Mouse (Mus musculus): ENCODE results near the gene Mrgprh. TPM values are rescaled to one million over a fixed set of nuclear protein-coding genes. Genes with fewer than 3 reads are reported as not detected.

The Mrgprh gene
- 1 to 10 TPM; 5.6 to 5.7 TPM for total RNA-seq (2021)
- polyA plus RNA-seq (2012; rRNA removed) = 9.2 and 17.1 TPM in 2 replicates
- long read RNA-seq, partial matches to known transcripts = 0 of 2 reads
- long read RNA-seq, other reads (novel, unspliced or antisense) = 2 of 2 reads

DNA sequence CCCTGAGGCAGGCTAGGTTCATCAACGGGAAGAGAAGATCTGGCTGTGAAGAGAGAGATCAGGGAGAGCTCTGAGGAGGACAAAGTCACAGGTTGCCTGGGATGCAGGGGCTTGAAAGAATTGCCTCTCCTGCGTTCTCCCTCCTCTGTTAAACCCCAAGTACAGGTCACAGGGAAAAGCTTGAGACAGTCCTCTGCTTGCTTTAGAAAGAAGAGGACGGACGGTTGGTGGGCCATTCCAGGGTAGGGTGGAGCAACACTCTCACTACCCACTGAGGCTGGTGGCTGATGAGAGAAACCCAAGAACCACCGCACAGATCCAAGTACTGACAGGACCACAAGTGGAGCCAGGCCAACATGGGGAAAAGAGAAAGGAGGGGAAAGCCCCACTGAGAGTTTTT lies at the start of gene Mrgprh:
Gene Mrgprh (plus strand): TSS at position 301 of the 400 bp plus-strand sequence.
- H3K9ac ChIP-seq (ENCODE audit: low read depth, low read length) = no peak within 1 kb of the TSS
- no peak within 1 kb of the TSS for H3K27ac ChIP-seq
- no peaks in the 10 kb centered on the region for H3K36me3 ChIP-seq (ENCODE audit: control insufficient read depth, insufficient read depth, low read length)
- no peaks in the 10 kb centered on the region for H3K27me3 ChIP-seq (ENCODE audit: control insufficient read depth, insufficient read depth, low read length)
- 82% methylated on average over 5 of the region's 5 CpGs for WGBS
- intact Hi-C loops (cut with DNase I) = no loop called here
- no peak for DNase-seq
- 0 out of 2 replicates have a peak, but pooled peaks cover 1% of the 10 kb centered on the region for H3K4me1 ChIP-seq (ENCODE audit: control insufficient read depth, insufficient read depth, low read length)
- H3K79me2 ChIP-seq (replicated peaks; ENCODE audit: control insufficient read depth, insufficient read depth, low read length) = no peaks in the 10 kb centered on the region
- no peak within 1 kb of the TSS for H3K4me3 ChIP-seq
- no peak for TF ChIP-seq POLR2A (IDR thresholded peaks at IDR 0.05; ENCODE audit: insufficient read depth, low read depth, low read length)
- TF ChIP-seq CTCF (IDR thresholded peaks at IDR 0.05) = no peak
- no peak for TF ChIP-seq EP300 (IDR thresholded peaks at IDR 0.05; ENCODE audit: insufficient read depth, low read depth, low read length)

DNA sequence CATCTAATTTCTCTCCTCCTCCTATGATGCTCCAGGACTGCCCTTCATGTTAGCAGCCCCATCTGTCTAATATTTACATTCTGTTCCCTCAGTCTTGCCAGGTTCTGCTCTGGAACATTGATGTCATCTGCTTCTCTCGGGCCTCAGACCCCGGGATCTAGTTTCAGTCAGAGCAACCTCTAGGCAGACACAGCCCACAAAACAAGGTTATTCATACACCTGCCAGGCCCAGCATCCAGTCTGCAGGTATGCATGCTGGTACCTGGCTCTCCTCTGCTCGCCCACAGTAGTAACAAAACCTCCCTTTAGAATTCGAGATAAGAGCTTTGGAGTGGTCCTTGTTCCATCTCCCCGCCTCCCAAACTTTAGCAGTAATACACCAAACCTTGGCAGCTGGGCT lies 45.5 kb upstream of the Mrgprh start:
- Histone ChIP-seq H3K4me3 (no peak overlapping the region), H3K4me1 (ENCODE audit: control insufficient read depth, insufficient read depth, low read length) (peaks cover 2% of the 10 kb centered on the region; the same call in 1 of the 2 replicates), H3K36me3 (ENCODE audit: control insufficient read depth, insufficient read depth, low read length) (no peaks in the 10 kb centered on the region), H3K79me2 (replicated peaks; ENCODE audit: control insufficient read depth, insufficient read depth, low read length) (no peaks in the 10 kb centered on the region), H3K27ac (no peak overlapping the region), H3K9ac (ENCODE audit: low read depth, low read length) (no peak overlapping the region), H3K27me3 (ENCODE audit: control insufficient read depth, insufficient read depth, low read length) (no peaks in the 10 kb centered on the region)
- 64% methylated on average over 5 of the region's 5 CpGs for WGBS
- DNase-seq = peak in 1 of 2 experiments; percentile 16
- no peak for TF ChIP-seq POLR2A (IDR thresholded peaks at IDR 0.05; ENCODE audit: insufficient read depth, low read depth, low read length)
- TF ChIP-seq EP300 (IDR thresholded peaks at IDR 0.05; ENCODE audit: insufficient read depth, low read depth, low read length) = no peak
- no peak for TF ChIP-seq CTCF (IDR thresholded peaks at IDR 0.05)
- intact Hi-C loops (cut with DNase I) = no loop called here

GRCm38 (mm10) chr17:12832231-12832630 lies 43.6 kb upstream of the Mrgprh start:
- no peaks in the 10 kb centered on the region for H3K36me3 ChIP-seq (ENCODE audit: control insufficient read depth, insufficient read depth, low read length)
- H3K4me1 ChIP-seq (ENCODE audit: control insufficient read depth, insufficient read depth, low read length) = peaks cover 2% of the 10 kb centered on the region; the same call in 1 of the 2 replicates
- H3K27ac ChIP-seq = peak overlapping the region; percentile 84
- no peaks in the 10 kb centered on the region for H3K27me3 ChIP-seq (ENCODE audit: control insufficient read depth, insufficient read depth, low read length)
- WGBS = 20% methylated on average over 3 of the region's 3 CpGs
- peak; percentile 55 to 78 for DNase-seq
- no peak overlapping the region for H3K4me3 ChIP-seq
- TF ChIP-seq POLR2A (IDR thresholded peaks at IDR 0.05; ENCODE audit: insufficient read depth, low read depth, low read length) (no peak), CTCF (IDR thresholded peaks at IDR 0.05) (peak; percentile 47), EP300 (IDR thresholded peaks at IDR 0.05; ENCODE audit: insufficient read depth, low read depth, low read length) (peak; percentile 62; the same call in 1 of the 2 replicates)
- H3K79me2 ChIP-seq (replicated peaks; ENCODE audit: control insufficient read depth, insufficient read depth, low read length) = no peaks in the 10 kb centered on the region
- H3K9ac ChIP-seq (ENCODE audit: low read depth, low read length) = no peak overlapping the region
- intact Hi-C loops (cut with DNase I) = no loop called here

GRCm38 (mm10) chr17:12832657-12833056 lies 43.2 kb upstream of the Mrgprh start:
- Histone ChIP-seq H3K4me3 (no peak overlapping the region), H3K4me1 (ENCODE audit: control insufficient read depth, insufficient read depth, low read length) (peaks cover 2% of the 10 kb centered on the region; the same call in 1 of the 2 replicates), H3K9ac (ENCODE audit: low read depth, low read length) (no peak overlapping the region), H3K36me3 (ENCODE audit: control insufficient read depth, insufficient read depth, low read length) (no peaks in the 10 kb centered on the region), H3K27me3 (ENCODE audit: control insufficient read depth, insufficient read depth, low read length) (no peaks in the 10 kb centered on the region), H3K79me2 (replicated peaks; ENCODE audit: control insufficient read depth, insufficient read depth, low read length) (no peaks in the 10 kb centered on the region), H3K27ac (peak overlapping the region; percentile 84)
- 87% methylated on average over 4 of the region's 4 CpGs for WGBS
- peak in 1 of 2 experiments; percentile 17 for DNase-seq
- TF ChIP-seq POLR2A (IDR thresholded peaks at IDR 0.05; ENCODE audit: insufficient read depth, low read depth, low read length) (no peak), EP300 (IDR thresholded peaks at IDR 0.05; ENCODE audit: insufficient read depth, low read depth, low read length) (no peak), CTCF (IDR thresholded peaks at IDR 0.05) (no peak)
- intact Hi-C loops (cut with DNase I) = no loop called here

DNA sequence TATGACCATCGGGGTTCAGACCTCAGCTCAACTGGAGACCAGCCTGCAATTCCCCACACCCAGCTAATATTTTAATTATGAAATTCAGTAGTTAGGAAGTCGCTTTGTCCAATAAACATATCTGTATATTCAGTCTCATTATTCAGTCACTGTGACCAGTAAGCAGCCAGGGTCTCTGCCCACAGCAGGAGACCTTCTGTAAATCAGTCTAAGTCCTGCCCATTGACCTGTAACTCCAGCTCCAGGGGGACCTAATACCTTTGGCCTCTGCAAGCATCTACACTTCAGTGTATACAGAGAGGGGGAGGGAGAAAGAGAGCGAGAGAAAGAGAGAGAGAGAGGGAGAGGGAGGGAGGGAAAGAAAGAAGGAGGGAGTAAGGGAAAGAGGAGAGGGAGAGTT lies 41.5 kb upstream of the Mrgprh start:
- no peak overlapping the region for H3K27ac ChIP-seq
- no peak overlapping the region for H3K4me3 ChIP-seq
- H3K4me1 ChIP-seq (ENCODE audit: control insufficient read depth, insufficient read depth, low read length) = peaks cover 2% of the 10 kb centered on the region; the same call in 1 of the 2 replicates
- H3K9ac ChIP-seq (ENCODE audit: low read depth, low read length) = no peak overlapping the region
- no peaks in the 10 kb centered on the region for H3K36me3 ChIP-seq (ENCODE audit: control insufficient read depth, insufficient read depth, low read length)
- intact Hi-C loops (cut with DNase I) = no loop called here
- TF ChIP-seq EP300 (IDR thresholded peaks at IDR 0.05; ENCODE audit: insufficient read depth, low read depth, low read length) (no peak), POLR2A (IDR thresholded peaks at IDR 0.05; ENCODE audit: insufficient read depth, low read depth, low read length) (no peak), CTCF (IDR thresholded peaks at IDR 0.05) (no peak)
- WGBS = 90% methylated on average over 3 of the region's 3 CpGs
- DNase-seq = peak in 1 of 2 experiments; percentile 4
- no peaks in the 10 kb centered on the region for H3K79me2 ChIP-seq (replicated peaks; ENCODE audit: control insufficient read depth, insufficient read depth, low read length)
- H3K27me3 ChIP-seq (ENCODE audit: control insufficient read depth, insufficient read depth, low read length) = no peaks in the 10 kb centered on the region

DNA sequence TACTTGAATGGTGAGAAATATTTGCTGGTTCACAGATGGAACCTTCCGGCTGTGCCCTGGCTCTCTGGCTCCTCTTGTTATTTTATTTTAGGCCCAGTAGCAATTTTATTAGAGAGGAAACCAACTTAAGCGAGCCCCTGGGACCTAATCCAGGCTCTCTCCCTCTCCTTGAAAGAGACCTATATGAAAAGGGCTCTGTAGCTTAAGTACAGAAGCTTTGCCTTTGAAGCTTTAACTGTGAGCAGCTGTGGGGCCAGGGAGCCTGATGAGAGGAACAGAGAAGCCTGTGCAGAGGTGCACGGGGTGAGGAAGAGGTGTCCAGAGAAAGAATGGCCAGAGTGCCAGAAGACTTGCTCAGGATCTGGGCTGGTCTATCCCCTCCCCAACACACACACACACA lies 41.0 kb upstream of the Mrgprh start:
- intact Hi-C loops (cut with DNase I) = no loop called here
- Histone ChIP-seq H3K9ac (ENCODE audit: low read depth, low read length) (no peak overlapping the region), H3K79me2 (replicated peaks; ENCODE audit: control insufficient read depth, insufficient read depth, low read length) (no peaks in the 10 kb centered on the region), H3K27me3 (ENCODE audit: control insufficient read depth, insufficient read depth, low read length) (no peaks in the 10 kb centered on the region), H3K4me1 (ENCODE audit: control insufficient read depth, insufficient read depth, low read length) (peaks cover 2% of the 10 kb centered on the region; the same call in 1 of the 2 replicates), H3K36me3 (ENCODE audit: control insufficient read depth, insufficient read depth, low read length) (no peaks in the 10 kb centered on the region), H3K4me3 (no peak overlapping the region), H3K27ac (no peak overlapping the region)
- no peak for TF ChIP-seq EP300 (IDR thresholded peaks at IDR 0.05; ENCODE audit: insufficient read depth, low read depth, low read length)
- TF ChIP-seq POLR2A (IDR thresholded peaks at IDR 0.05; ENCODE audit: insufficient read depth, low read depth, low read length) = no peak
- TF ChIP-seq CTCF (IDR thresholded peaks at IDR 0.05) = no peak
- peak in 1 of 2 experiments; percentile 12 for DNase-seq
- 53% methylated on average over 3 of the region's 3 CpGs for WGBS
